Mouse (Mus musculus): ENCODE data around the gene Tgds. TPM values are rescaled to one million over a fixed set of nuclear protein-coding genes. Genes with fewer than 3 reads are reported as not detected.

Gene Tgds
- polyA plus RNA-seq, 1 experiment from 2014 or later, result 14.4 TPM

- H3K27ac ChIP-seq (ENCODE audit: low read depth, low read length), result no peak overlapping the region
- no peak overlapping the region for H3K4me3 ChIP-seq (ENCODE audit: low read depth, low read length)
- no peak overlapping the region for H3K4me2 ChIP-seq (ENCODE audit: low read depth, low read length)
- WGBS, result 93% methylated on average over 13 of the region's 13 CpGs
- no peaks in the 10 kb centered on the region for H3K4me1 ChIP-seq (ENCODE audit: control insufficient read depth, insufficient read depth, low read length)
- H3K9me3 ChIP-seq (ENCODE audit: control insufficient read depth, low read length), result no peaks in the 10 kb centered on the region
- ATAC-seq (ENCODE audit: low read depth), result no peak
- H3K9ac ChIP-seq (replicated peaks; ENCODE audit: low read depth, low read length), result no peak overlapping the region
- H3K36me3 ChIP-seq (ENCODE audit: control insufficient read depth, insufficient read depth, low read length), result 0 out of 2 replicates have a peak, but pooled peaks cover 3% of the 10 kb centered on the region
- no peaks in the 10 kb centered on the region for H3K27me3 ChIP-seq (ENCODE audit: control insufficient read depth, insufficient read depth, low read length)
Measured at GRCm38 (mm10) chr14:118148046-118148445, 15.5 kb upstream of the Tgds start.

GRCm38 (mm10) chr14:118142283-118142682, 9.7 kb upstream of the Tgds start:
- Histone ChIP-seq H3K4me1 (ENCODE audit: control insufficient read depth, insufficient read depth, low read length) (peaks cover 10% of the 10 kb centered on the region), H3K36me3 (ENCODE audit: control insufficient read depth, insufficient read depth, low read length) (peaks cover 6% of the 10 kb centered on the region; the same call in 1 of the 2 replicates), H3K4me3 (ENCODE audit: low read depth, low read length) (no peak overlapping the region), H3K9ac (replicated peaks; ENCODE audit: low read depth, low read length) (no peak overlapping the region), H3K27me3 (ENCODE audit: control insufficient read depth, insufficient read depth, low read length) (no peaks in the 10 kb centered on the region), H3K9me3 (ENCODE audit: control insufficient read depth, low read length) (no peaks in the 10 kb centered on the region), H3K27ac (ENCODE audit: low read depth, low read length) (no peak overlapping the region), H3K4me2 (ENCODE audit: low read depth, low read length) (no peak overlapping the region)
- ATAC-seq (ENCODE audit: low read depth), result no peak
- WGBS, result 96% methylated on average over 5 of the region's 5 CpGs

GRCm38 (mm10) chr14:118137487-118137886, 4.9 kb upstream of the Tgds start:
- Histone ChIP-seq H3K4me3 (ENCODE audit: low read depth, low read length) (peak overlapping the region; percentile 84), H3K9ac (replicated peaks; ENCODE audit: low read depth, low read length) (peak overlapping the region; percentile 87), H3K27me3 (ENCODE audit: control insufficient read depth, insufficient read depth, low read length) (no peaks in the 10 kb centered on the region), H3K4me1 (ENCODE audit: control insufficient read depth, insufficient read depth, low read length) (peaks cover 10% of the 10 kb centered on the region), H3K9me3 (ENCODE audit: control insufficient read depth, low read length) (no peaks in the 10 kb centered on the region), H3K27ac (ENCODE audit: low read depth, low read length) (peak overlapping the region; percentile 77), H3K36me3 (ENCODE audit: control insufficient read depth, insufficient read depth, low read length) (peaks cover 6% of the 10 kb centered on the region; the same call in 1 of the 2 replicates), H3K4me2 (ENCODE audit: low read depth, low read length) (peak overlapping the region; percentile 86)
- peak; percentile 21; the same call in 1 of the 2 replicates for ATAC-seq (ENCODE audit: low read depth)
- 1% methylated on average over 13 of the region's 13 CpGs for WGBS

GRCm38 (mm10) chr14:118136744-118137452, 4.3 kb upstream of the Tgds start, which contains the start of gene Gpr180:
Gene Gpr180 (plus strand): TSS chr14:118137158.
- peak within 1 kb of the TSS; percentile 84 for H3K4me3 ChIP-seq (ENCODE audit: low read depth, low read length)
- under 1% methylated on average over 57 of the region's 77 CpGs for WGBS
- no peaks in the 10 kb centered on the region for H3K27me3 ChIP-seq (ENCODE audit: control insufficient read depth, insufficient read depth, low read length)
- H3K36me3 ChIP-seq (ENCODE audit: control insufficient read depth, insufficient read depth, low read length), result peaks cover 6% of the 10 kb centered on the region; the same call in 1 of the 2 replicates
- peak; percentile 98 for ATAC-seq (ENCODE audit: low read depth)
- H3K9ac ChIP-seq (replicated peaks; ENCODE audit: low read depth, low read length), result peak within 1 kb of the TSS; percentile 87
- H3K9me3 ChIP-seq (ENCODE audit: control insufficient read depth, low read length), result no peaks in the 10 kb centered on the region
- peaks cover 10% of the 10 kb centered on the region for H3K4me1 ChIP-seq (ENCODE audit: control insufficient read depth, insufficient read depth, low read length)
- H3K27ac ChIP-seq (ENCODE audit: low read depth, low read length), result peak within 1 kb of the TSS; percentile 77
- peak within 1 kb of the TSS; percentile 86 for H3K4me2 ChIP-seq (ENCODE audit: low read depth, low read length)

- Histone ChIP-seq H3K4me1 (ENCODE audit: control insufficient read depth, insufficient read depth, low read length) (peaks cover 6% of the 10 kb centered on the region), H3K36me3 (ENCODE audit: control insufficient read depth, insufficient read depth, low read length) (0 out of 2 replicates have a peak, but pooled peaks cover 5% of the 10 kb centered on the region), H3K4me3 (ENCODE audit: low read depth, low read length) (peak overlapping the region; percentile 67), H3K9ac (replicated peaks; ENCODE audit: low read depth, low read length) (peak overlapping the region; percentile 69), H3K9me3 (ENCODE audit: control insufficient read depth, low read length) (no peaks in the 10 kb centered on the region), H3K27me3 (ENCODE audit: control insufficient read depth, insufficient read depth, low read length) (no peaks in the 10 kb centered on the region), H3K27ac (ENCODE audit: low read depth, low read length) (peak overlapping the region; percentile 31; the same call in 1 of the 2 replicates), H3K4me2 (ENCODE audit: low read depth, low read length) (peak overlapping the region; percentile 72)
- WGBS, result 13% methylated on average over 21 of the region's 21 CpGs
- ATAC-seq (ENCODE audit: low read depth), result peak; percentile 15
Measured at GRCm38 (mm10) chr14:118131931-118132641, 469 bp downstream of the Tgds start.

- Histone ChIP-seq H3K36me3 (ENCODE audit: control insufficient read depth, insufficient read depth, low read length) (peaks cover 7% of the 10 kb centered on the region; the same call in 1 of the 2 replicates), H3K27ac (ENCODE audit: low read depth, low read length) (no peak overlapping the region), H3K27me3 (ENCODE audit: control insufficient read depth, insufficient read depth, low read length) (no peaks in the 10 kb centered on the region), H3K9me3 (ENCODE audit: control insufficient read depth, low read length) (no peaks in the 10 kb centered on the region), H3K9ac (replicated peaks; ENCODE audit: low read depth, low read length) (no peak overlapping the region), H3K4me2 (ENCODE audit: low read depth, low read length) (peak overlapping the region; percentile 72), H3K4me3 (ENCODE audit: low read depth, low read length) (peak overlapping the region; percentile 67), H3K4me1 (ENCODE audit: control insufficient read depth, insufficient read depth, low read length) (peaks cover 6% of the 10 kb centered on the region)
- no peak for ATAC-seq (ENCODE audit: low read depth)
- WGBS, result 88% methylated on average over 7 of the region's 7 CpGs
Measured at GRCm38 (mm10) chr14:118131472-118131871, 1.1 kb downstream of the Tgds start.

GRCm38 (mm10) chr14:118126301-118126700, 6.3 kb downstream of the Tgds start:
- no peak overlapping the region for H3K4me2 ChIP-seq (ENCODE audit: low read depth, low read length)
- no peak overlapping the region for H3K9ac ChIP-seq (replicated peaks; ENCODE audit: low read depth, low read length)
- ATAC-seq (ENCODE audit: low read depth), result no peak
- WGBS, result 95% methylated on average over 5 of the region's 5 CpGs
- H3K4me3 ChIP-seq (ENCODE audit: low read depth, low read length), result no peak overlapping the region
- no peaks in the 10 kb centered on the region for H3K9me3 ChIP-seq (ENCODE audit: control insufficient read depth, low read length)
- H3K36me3 ChIP-seq (ENCODE audit: control insufficient read depth, insufficient read depth, low read length), result peaks cover 17% of the 10 kb centered on the region
- H3K27me3 ChIP-seq (ENCODE audit: control insufficient read depth, insufficient read depth, low read length), result no peaks in the 10 kb centered on the region
- no peak overlapping the region for H3K27ac ChIP-seq (ENCODE audit: low read depth, low read length)
- H3K4me1 ChIP-seq (ENCODE audit: control insufficient read depth, insufficient read depth, low read length), result peaks cover under 1% of the 10 kb centered on the region; the same call in 1 of the 2 replicates

- no peak overlapping the region for H3K27ac ChIP-seq (ENCODE audit: low read depth, low read length)
- WGBS, result 86% methylated on average over 4 of the region's 4 CpGs
- H3K36me3 ChIP-seq (ENCODE audit: control insufficient read depth, insufficient read depth, low read length), result peaks cover 17% of the 10 kb centered on the region
Measured at GRCm38 (mm10) chr14:118124771-118125170, 7.8 kb downstream of the Tgds start.

GRCm38 (mm10) chr14:118124129-118124528, 8.4 kb downstream of the Tgds start:
- Histone ChIP-seq H3K36me3 (ENCODE audit: control insufficient read depth, insufficient read depth, low read length) (peaks cover 18% of the 10 kb centered on the region), H3K4me2 (ENCODE audit: low read depth, low read length) (no peak overlapping the region), H3K4me1 (ENCODE audit: control insufficient read depth, insufficient read depth, low read length) (no peaks in the 10 kb centered on the region), H3K4me3 (ENCODE audit: low read depth, low read length) (no peak overlapping the region), H3K27me3 (ENCODE audit: control insufficient read depth, insufficient read depth, low read length) (no peaks in the 10 kb centered on the region), H3K9ac (replicated peaks; ENCODE audit: low read depth, low read length) (no peak overlapping the region), H3K9me3 (ENCODE audit: control insufficient read depth, low read length) (no peaks in the 10 kb centered on the region), H3K27ac (ENCODE audit: low read depth, low read length) (no peak overlapping the region)
- no peak for ATAC-seq (ENCODE audit: low read depth)
- 94% methylated on average over 5 of the region's 5 CpGs for WGBS

More at GRCm38 (mm10) chr14:118124771-118125170, 7.8 kb downstream of the Tgds start:
- Histone ChIP-seq H3K9ac (replicated peaks; ENCODE audit: low read depth, low read length) (no peak overlapping the region), H3K27me3 (ENCODE audit: control insufficient read depth, insufficient read depth, low read length) (no peaks in the 10 kb centered on the region), H3K4me2 (ENCODE audit: low read depth, low read length) (no peak overlapping the region), H3K4me1 (ENCODE audit: control insufficient read depth, insufficient read depth, low read length) (no peaks in the 10 kb centered on the region), H3K4me3 (ENCODE audit: low read depth, low read length) (no peak overlapping the region), H3K9me3 (ENCODE audit: control insufficient read depth, low read length) (no peaks in the 10 kb centered on the region)
- no peak for ATAC-seq (ENCODE audit: low read depth)
